Mouse (Mus musculus) heart, embryonic 15.5 days (tissue): Measurements from ENCODE around the gene Abhd12. TPM values are rescaled to one million over a fixed set of nuclear protein-coding genes. Genes with fewer than 3 reads are reported as not detected.

Source experiments
- ATAC-seq: fragments of 200-750 bp; cut with Nextera tagmentation; replicated peaks from 2 replicates; pipeline ENCODE4 v1.8.0; 2017; ENCODE audit warnings: low read depth, moderate TSS enrichment; ENCODE audit not compliant: insufficient number of reproducible peaks, insufficient read depth, low FRiP score
- H3K27ac ChIP-seq: fragments of 300-500 bp; sonication (generic); 2 replicates; pipeline ENCODE4 v1.5.1; 2015; ENCODE audit warnings: mild to moderate bottlenecking, inconsistent platforms
- H3K27me3 ChIP-seq: fragments of 300-500 bp; sonication (generic); 2 replicates; pipeline ENCODE4 v1.6.1; 2015; ENCODE audit warnings: inconsistent platforms
- H3K36me3 ChIP-seq: fragments of 300-500 bp; sonication (generic); 2 replicates; pipeline ENCODE4 v1.6.1; 2015; ENCODE audit warnings: mild to moderate bottlenecking, inconsistent platforms
- H3K4me1 ChIP-seq: fragments of 300-500 bp; sonication (generic); replicated peaks from 2 replicates; pipeline ENCODE4 v1.6.1; 2015; ENCODE audit warnings: inconsistent platforms
- H3K4me2 ChIP-seq: fragments of 300-500 bp; sonication (generic); 2 replicates; pipeline ENCODE4 v1.6.1; 2015; ENCODE audit warnings: inconsistent platforms, mild to moderate bottlenecking, moderate library complexity
- H3K4me3 ChIP-seq: fragments of 300-500 bp; sonication (generic); 2 replicates; pipeline ENCODE4 v1.5.1; 2015; ENCODE audit warnings: mild to moderate bottlenecking, inconsistent platforms
- H3K9ac ChIP-seq: fragments of 300-500 bp; sonication (generic); 2 replicates; pipeline ENCODE4 v1.6.1; 2015; ENCODE audit warnings: mild to moderate bottlenecking, inconsistent platforms
- H3K9me3 ChIP-seq: fragments of 300-500 bp; sonication (generic); replicated peaks from 2 replicates; pipeline ENCODE4 v1.6.1; 2016; ENCODE audit warnings: inconsistent platforms
- WGBS: fragments of 180-500 bp; shearing (Covaris S2); methylation state at CpG from one replicate; pipeline ENCODE4 v1.1.7; 2015; ENCODE audit warnings: mixed read lengths; 5-methylcytosine and 5-hydroxymethylcytosine counted together
- polyA plus RNA-seq: library from polyadenylated mRNA; unstranded; fragments of >200 nt; fragmentation: Nextera tagmentation; extraction: Ambion mirVana; gene quantifications from 2 replicates; pipeline ENCODE4 v1.2.1, GENCODE M21; 2015

Gene Abhd12
- polyA plus RNA-seq, 1 experiment from 2014 or later, result 34.5 TPM

DNA sequence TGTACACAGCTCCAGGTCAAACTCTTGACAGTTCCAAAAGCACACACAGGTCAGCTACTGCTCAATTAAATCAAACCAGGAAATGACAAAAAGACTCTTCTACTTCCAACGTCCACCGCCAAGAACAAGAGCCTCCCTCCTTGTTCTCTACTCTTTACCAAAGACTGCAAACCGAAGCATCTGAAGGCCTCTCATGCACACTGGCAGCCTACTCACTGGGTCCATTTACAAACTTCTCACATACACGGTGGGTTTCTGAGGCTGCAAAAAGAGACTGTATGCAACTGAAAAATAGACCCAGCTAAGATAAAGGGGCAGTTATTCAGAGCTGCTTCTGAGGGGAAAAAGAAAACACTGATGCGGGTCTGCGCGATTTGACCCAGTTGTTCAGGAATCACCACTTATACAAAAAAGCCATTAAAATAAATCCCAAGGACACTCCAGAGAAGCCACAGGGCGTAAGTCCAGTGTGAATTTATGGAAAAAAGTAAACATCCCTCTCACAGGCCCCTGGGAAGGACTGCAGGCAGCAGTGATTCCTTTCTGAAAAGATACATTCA lies 57.0 kb downstream of the Abhd12 start:
- WGBS, result 83% methylated on average over 8 of the region's 8 CpGs
- no peak for ATAC-seq

DNA sequence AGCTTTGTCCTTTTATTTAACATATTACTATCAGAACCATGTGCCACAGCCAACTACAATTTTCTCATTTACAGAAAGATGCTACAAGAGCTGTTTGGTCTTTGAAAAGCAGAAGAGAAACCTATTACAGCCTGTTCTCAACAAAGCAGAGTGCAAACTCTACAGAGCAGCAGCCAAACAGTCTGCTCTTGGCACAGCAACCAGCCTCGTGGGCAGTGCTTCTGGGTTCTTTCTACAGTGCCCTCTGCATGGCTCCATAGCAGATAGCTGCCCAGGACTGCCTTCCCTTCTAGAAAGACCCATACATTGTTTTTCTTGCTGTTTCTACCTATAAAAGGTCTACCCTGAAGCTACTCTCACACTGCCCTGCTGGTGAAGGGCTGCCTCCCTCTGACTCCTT lies 59.7 kb downstream of the Abhd12 start:
- no peaks in the 10 kb centered on the region for H3K27me3 ChIP-seq
- no peak overlapping the region for H3K9ac ChIP-seq
- no peak overlapping the region for H3K4me2 ChIP-seq
- H3K4me3 ChIP-seq, result no peak overlapping the region
- H3K36me3 ChIP-seq, result no peaks in the 10 kb centered on the region
- no peak overlapping the region for H3K27ac ChIP-seq
- WGBS, result 81% methylated on average over 1 of the region's 1 CpGs
- H3K9me3 ChIP-seq, result no peaks in the 10 kb centered on the region
- no peak for ATAC-seq
- H3K4me1 ChIP-seq, result peaks cover 2% of the 10 kb centered on the region; the same call in 1 of the 2 replicates

More for the DNA sequence above, 57.0 kb downstream of the Abhd12 start:
- Histone ChIP-seq H3K27me3 (no peaks in the 10 kb centered on the region), H3K36me3 (no peaks in the 10 kb centered on the region), H3K9me3 (no peaks in the 10 kb centered on the region), H3K9ac (no peak overlapping the region), H3K27ac (no peak overlapping the region), H3K4me3 (no peak overlapping the region), H3K4me2 (no peak overlapping the region), H3K4me1 (peaks cover 2% of the 10 kb centered on the region; the same call in 1 of the 2 replicates)

DNA sequence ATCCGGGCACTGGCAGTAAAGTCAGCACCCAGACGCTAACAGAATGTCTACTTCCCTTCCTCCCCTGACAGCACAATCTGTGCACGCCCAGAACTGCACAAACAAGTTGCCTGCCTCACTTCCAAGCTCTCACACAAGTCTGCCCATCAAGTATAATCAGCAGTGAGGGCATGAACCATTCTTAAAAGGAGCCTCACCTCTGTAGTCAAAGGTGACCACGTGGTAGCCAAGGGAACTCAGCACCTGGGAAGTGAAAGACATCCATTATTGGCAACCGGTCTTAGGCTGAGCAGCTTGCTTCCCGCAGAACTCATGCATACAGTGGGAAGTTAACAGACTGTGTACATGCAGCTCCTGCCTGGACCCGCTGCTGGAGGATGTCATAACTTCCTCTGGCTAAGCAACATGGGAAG lies 62.5 kb downstream of the Abhd12 start:
- peaks cover 2% of the 10 kb centered on the region; the same call in 1 of the 2 replicates for H3K4me1 ChIP-seq
- no peak overlapping the region for H3K9ac ChIP-seq
- ATAC-seq, result no peak
- H3K9me3 ChIP-seq, result no peaks in the 10 kb centered on the region
- whole genome bisulfite sequencing, result 69% methylated on average over 7 of the region's 7 CpGs
- no peak overlapping the region for H3K4me2 ChIP-seq
- H3K36me3 ChIP-seq, result no peaks in the 10 kb centered on the region
- no peaks in the 10 kb centered on the region for H3K27me3 ChIP-seq
- H3K4me3 ChIP-seq, result no peak overlapping the region
- no peak overlapping the region for H3K27ac ChIP-seq

DNA sequence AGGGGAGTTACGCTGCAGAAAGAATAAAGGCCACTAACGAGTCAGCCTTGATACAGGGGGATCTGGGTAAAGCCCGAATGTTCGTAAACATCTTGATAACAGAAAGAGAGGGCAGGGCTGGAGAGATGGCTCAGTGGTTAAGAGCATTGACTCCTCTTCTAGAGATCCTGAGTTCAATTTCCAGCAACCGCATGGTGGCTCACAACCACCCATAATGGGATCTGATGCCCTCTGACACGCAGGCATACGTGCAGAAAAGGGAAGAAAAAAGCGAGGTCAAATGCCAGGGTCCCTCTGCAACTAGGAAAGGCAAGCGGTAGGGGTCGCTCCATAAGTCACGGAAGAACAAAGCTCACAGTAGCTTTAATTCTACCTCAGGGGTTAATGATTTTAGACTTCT lies 63.4 kb downstream of the Abhd12 start:
- WGBS, result 77% methylated on average over 11 of the region's 11 CpGs
- no peaks in the 10 kb centered on the region for H3K4me1 ChIP-seq
- ATAC-seq, result no peak
- H3K9me3 ChIP-seq, result no peaks in the 10 kb centered on the region
- H3K36me3 ChIP-seq, result no peaks in the 10 kb centered on the region
- H3K27ac ChIP-seq, result no peak overlapping the region
- no peak overlapping the region for H3K4me2 ChIP-seq
- H3K9ac ChIP-seq, result no peak overlapping the region
- no peak overlapping the region for H3K4me3 ChIP-seq
- H3K27me3 ChIP-seq, result no peaks in the 10 kb centered on the region

DNA sequence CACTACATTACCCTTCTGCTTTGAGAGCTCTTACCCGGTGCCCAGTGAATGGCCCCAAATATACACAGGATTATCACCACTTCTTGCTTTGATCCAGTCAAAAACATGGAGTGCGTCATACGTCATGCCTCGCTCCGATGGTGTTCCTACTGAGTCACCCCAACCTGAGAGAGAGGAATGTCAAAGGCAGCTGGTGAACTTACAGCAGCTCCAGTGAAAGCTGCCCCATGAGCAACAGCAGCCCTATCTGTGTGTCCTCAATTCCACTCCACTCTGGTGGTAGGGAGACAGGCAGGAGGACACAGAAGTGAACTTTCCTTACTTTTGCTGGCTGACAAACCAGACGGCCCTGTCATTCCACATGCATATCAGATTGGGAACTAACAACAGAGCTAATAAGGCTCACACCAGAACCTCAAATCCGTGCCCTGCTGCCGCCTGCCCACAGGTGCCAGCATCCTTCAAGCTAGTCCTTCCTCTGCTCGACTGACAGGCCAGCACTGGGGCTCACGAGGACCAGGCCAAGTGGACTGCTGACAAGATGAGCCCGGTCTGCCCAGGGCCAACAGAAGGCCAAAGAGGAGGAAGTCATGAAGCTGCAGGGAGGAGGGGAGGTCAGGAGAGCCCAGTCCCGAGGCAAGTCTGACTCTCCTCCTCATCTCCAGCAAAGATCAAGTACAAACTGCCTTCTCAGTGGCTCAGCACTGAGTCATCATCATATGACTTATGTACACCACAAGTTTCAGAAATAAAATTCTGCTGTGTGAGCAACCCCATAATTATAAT lies 64.7 kb downstream of the Abhd12 start:
- Histone ChIP-seq H3K4me3 (no peak overlapping the region), H3K9me3 (no peaks in the 10 kb centered on the region), H3K27me3 (no peaks in the 10 kb centered on the region), H3K4me2 (no peak overlapping the region), H3K9ac (no peak overlapping the region), H3K27ac (no peak overlapping the region), H3K4me1 (no peaks in the 10 kb centered on the region), H3K36me3 (no peaks in the 10 kb centered on the region)
- 59% methylated on average over 12 of the region's 12 CpGs for WGBS
- no peak for ATAC-seq

DNA sequence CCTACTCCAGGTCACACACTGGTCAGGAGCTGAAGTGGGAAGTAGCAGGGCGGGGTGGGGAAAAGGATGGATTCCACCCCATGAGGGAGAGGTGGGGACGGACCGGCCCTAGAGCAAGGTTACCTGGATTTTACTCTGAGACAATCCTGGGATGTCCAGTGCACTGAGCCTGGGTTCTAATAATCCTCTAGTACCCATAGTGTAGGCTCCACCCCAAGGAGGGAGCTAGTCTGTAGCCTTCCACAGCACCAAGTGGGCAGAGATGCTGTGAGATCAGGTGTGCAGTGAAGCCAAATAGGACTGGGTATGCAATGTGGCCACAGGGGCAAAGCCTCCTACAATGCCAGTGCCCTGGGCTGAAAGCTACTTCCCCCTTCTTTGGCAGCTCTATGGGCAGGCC lies 66.8 kb downstream of the Abhd12 start:
- Histone ChIP-seq H3K9ac (no peak overlapping the region), H3K4me3 (no peak overlapping the region), H3K4me1 (no peaks in the 10 kb centered on the region; the same call in 1 of the 2 replicates), H3K27ac (no peak overlapping the region), H3K27me3 (no peaks in the 10 kb centered on the region), H3K9me3 (no peaks in the 10 kb centered on the region), H3K4me2 (no peak overlapping the region), H3K36me3 (peaks cover 10% of the 10 kb centered on the region)
- ATAC-seq, result no peak
- 92% methylated on average over 3 of the region's 3 CpGs for WGBS

DNA sequence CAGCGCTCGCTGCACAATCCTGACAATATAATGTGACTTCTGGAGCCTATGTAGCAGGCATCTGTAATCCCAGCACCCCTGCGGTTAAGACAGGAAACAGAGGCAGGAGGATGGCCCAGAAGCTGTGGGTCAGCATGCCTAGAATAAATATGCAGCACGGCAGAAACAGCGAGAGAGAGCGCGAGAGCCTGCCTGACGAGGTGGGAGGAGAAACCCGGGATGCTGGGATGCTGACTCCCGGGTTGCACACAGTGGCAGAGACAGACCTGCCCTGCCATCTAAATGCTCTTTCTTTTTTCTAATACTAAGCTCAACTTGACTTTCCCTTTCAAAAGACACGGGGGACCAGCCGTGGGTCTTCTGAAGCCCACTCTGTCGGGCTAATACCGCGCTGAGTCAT lies 67.6 kb downstream of the Abhd12 start:
- Histone ChIP-seq H3K27me3 (no peaks in the 10 kb centered on the region), H3K36me3 (peaks cover 19% of the 10 kb centered on the region), H3K4me1 (no peaks in the 10 kb centered on the region; the same call in 1 of the 2 replicates), H3K4me2 (no peak overlapping the region), H3K27ac (no peak overlapping the region), H3K9ac (no peak overlapping the region), H3K9me3 (no peaks in the 10 kb centered on the region), H3K4me3 (no peak overlapping the region)
- ATAC-seq, result no peak
- 70% methylated on average over 15 of the region's 15 CpGs for WGBS

DNA sequence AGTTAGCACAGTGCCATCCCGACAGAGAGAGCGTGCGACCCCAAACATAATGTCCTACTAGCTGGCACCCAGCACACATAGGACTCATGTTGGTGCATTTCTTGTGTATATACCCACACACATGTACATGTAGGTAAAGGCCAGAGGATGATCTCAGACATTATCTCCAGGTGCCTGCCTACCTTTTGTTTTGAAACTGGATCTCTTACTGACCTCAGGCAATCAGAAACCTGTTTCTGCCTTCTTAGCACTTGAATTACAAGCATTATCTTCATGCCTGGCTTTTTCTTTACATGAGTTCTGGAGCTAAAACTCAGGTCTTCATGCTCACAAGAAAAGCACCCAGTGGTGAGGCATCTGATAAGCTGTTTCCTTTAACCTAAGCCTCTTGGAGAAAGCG lies 68.6 kb downstream of the Abhd12 start:
- H3K27ac ChIP-seq, result no peak overlapping the region
- WGBS, result 88% methylated on average over 4 of the region's 4 CpGs
- no peak overlapping the region for H3K4me2 ChIP-seq
- no peaks in the 10 kb centered on the region; the same call in 1 of the 2 replicates for H3K4me1 ChIP-seq
- H3K36me3 ChIP-seq, result peaks cover 28% of the 10 kb centered on the region
- no peaks in the 10 kb centered on the region for H3K9me3 ChIP-seq
- no peak overlapping the region for H3K9ac ChIP-seq
- no peaks in the 10 kb centered on the region for H3K27me3 ChIP-seq
- ATAC-seq, result no peak
- H3K4me3 ChIP-seq, result no peak overlapping the region

DNA sequence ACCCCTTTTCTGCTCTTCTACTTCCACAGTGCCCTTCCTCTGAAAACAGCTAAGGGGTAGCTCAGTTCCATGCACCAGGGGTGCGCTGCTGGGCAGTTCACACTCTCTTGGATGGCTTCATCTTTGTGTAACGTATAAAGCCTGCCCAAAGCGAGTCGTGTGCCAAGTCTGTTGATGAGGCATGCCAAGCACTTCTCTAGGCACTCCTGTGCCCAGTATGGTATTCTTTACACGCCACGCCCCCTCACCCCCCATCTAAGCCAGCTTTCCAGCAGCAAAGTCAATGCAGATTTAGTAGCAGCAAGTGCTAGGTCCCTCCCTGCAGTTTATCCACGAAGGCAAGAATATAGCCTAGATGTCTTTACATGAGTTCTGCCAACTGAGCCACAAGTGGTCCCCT lies 69.9 kb downstream of the Abhd12 start:
- WGBS, result 79% methylated on average over 7 of the region's 7 CpGs
- H3K36me3 ChIP-seq, result peaks cover 42% of the 10 kb centered on the region

DNA sequence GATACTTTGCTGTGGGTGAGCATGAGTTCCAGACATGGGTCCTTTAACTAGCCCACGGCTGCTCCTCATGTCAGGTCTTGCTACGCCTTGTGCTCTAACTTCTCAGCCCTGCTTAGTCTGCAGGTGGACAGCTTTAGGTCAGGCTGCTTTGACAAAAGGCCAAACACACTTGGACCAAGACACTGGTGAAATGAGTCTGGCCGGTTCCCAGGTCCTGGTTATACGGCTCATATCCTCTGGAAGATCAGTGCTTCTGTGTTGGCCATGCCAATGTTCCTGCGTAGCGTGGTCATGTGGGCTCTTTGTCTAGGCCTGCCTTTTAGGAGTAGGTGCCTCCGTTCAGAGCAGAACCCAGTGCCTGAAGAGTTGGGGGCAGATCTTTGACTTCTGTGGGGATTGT lies 72.5 kb downstream of the Abhd12 start:
- 84% methylated on average over 7 of the region's 7 CpGs for WGBS
- Histone ChIP-seq H3K27me3 (no peaks in the 10 kb centered on the region), H3K36me3 (peaks cover 68% of the 10 kb centered on the region), H3K27ac (no peak overlapping the region), H3K9me3 (no peaks in the 10 kb centered on the region), H3K4me2 (no peak overlapping the region), H3K9ac (no peak overlapping the region), H3K4me3 (no peak overlapping the region), H3K4me1 (no peaks in the 10 kb centered on the region; the same call in 1 of the 2 replicates)
- no peak for ATAC-seq

More for the DNA sequence above, 69.9 kb downstream of the Abhd12 start:
- ATAC-seq, result no peak
- Histone ChIP-seq H3K9me3 (no peaks in the 10 kb centered on the region), H3K9ac (no peak overlapping the region), H3K4me2 (no peak overlapping the region), H3K27me3 (no peaks in the 10 kb centered on the region), H3K4me3 (no peak overlapping the region), H3K27ac (no peak overlapping the region), H3K4me1 (no peaks in the 10 kb centered on the region; the same call in 1 of the 2 replicates)

DNA sequence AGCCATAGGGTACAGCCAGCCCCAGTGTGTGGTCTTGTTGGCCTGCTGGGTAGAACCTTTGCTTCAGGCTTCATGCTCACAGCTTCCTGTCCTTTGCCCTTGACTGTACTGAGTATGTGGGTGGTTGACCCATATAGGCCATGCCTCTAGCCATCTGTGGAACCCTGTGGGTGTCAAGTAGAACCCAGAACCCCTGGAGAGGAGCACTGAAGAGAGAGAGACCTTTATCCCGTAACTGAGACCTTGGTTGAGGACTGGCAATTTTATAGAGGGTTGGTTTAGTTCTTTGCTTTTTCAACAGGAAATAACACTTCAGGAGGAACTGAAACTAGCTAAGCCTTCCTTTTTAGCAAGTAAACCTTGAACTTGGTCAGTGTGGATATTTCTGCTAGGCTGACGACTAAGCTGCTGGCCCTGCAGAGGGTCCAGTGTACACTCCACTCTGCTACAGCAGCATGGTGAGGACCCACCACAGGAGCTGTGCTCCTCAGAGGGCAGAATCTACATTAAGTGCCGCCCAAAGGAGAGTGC lies 73.6 kb downstream of the Abhd12 start:
- Histone ChIP-seq H3K4me2 (no peak overlapping the region), H3K4me1 (no peaks in the 10 kb centered on the region; the same call in 1 of the 2 replicates), H3K27ac (no peak overlapping the region), H3K27me3 (no peaks in the 10 kb centered on the region), H3K36me3 (peaks cover 78% of the 10 kb centered on the region), H3K9me3 (no peaks in the 10 kb centered on the region), H3K9ac (no peak overlapping the region), H3K4me3 (no peak overlapping the region)
- 83% methylated on average over 3 of the region's 3 CpGs for WGBS
- ATAC-seq, result no peak
